Mouse (Mus musculus) stomach, postnatal 0 days (tissue): Measurements from ENCODE around the gene Tmem41b. TPM values are rescaled to one million over a fixed set of nuclear protein-coding genes. Genes with fewer than 3 reads are reported as not detected.

Experiments
- ATAC-seq: fragments of 200-750 bp; cut with Nextera tagmentation; 2 replicates; pipeline ENCODE4 v1.8.0; 2017; ENCODE audit not compliant: low FRiP score, low TSS enrichment
- DNase-seq: peaks from one replicate; pipeline ENCODE4 v3.0.0-alpha.2; 2016; ENCODE audit warnings: low spot score
- H3K27ac ChIP-seq: fragments of 300-500 bp; sonication (generic); replicated peaks from 2 replicates; pipeline ENCODE4 v1.5.1; 2014; ENCODE audit warnings: mild to moderate bottlenecking, control low read depth
- H3K27me3 ChIP-seq: fragments of 300-500 bp; sonication (generic); 2 replicates; pipeline ENCODE4 v1.6.1; 2014; ENCODE audit warnings: low read length; ENCODE audit not compliant: control insufficient read depth, insufficient read depth
- H3K36me3 ChIP-seq: fragments of 300-500 bp; sonication (generic); 2 replicates; pipeline ENCODE4 v1.6.1; 2014; ENCODE audit warnings: low read length, mixed read lengths; ENCODE audit not compliant: control insufficient read depth, insufficient read depth
- H3K4me1 ChIP-seq: fragments of 300-500 bp; sonication (generic); replicated peaks from 2 replicates; pipeline ENCODE4 v1.6.1; 2014; ENCODE audit warnings: antibody characterized with exemption; ENCODE audit not compliant: control insufficient read depth, insufficient read depth
- H3K4me2 ChIP-seq: fragments of 300-500 bp; sonication (generic); replicated peaks from 2 replicates; pipeline ENCODE4 v1.6.1; 2014; ENCODE audit warnings: low read depth, mild to moderate bottlenecking, control low read depth, moderate library complexity
- H3K4me3 ChIP-seq: fragments of 300-500 bp; sonication (generic); 2 replicates; pipeline ENCODE4 v1.5.1; 2014; ENCODE audit warnings: low read depth, low read length, control low read depth
- H3K9ac ChIP-seq: fragments of 300-500 bp; sonication (generic); 2 replicates; pipeline ENCODE4 v1.6.1; 2014; ENCODE audit warnings: mild to moderate bottlenecking, low read length, control low read depth, mixed read lengths
- H3K9me3 ChIP-seq: fragments of 300-500 bp; sonication (generic); 2 replicates; pipeline ENCODE4 v1.6.1; 2016; ENCODE audit warnings: low read length; ENCODE audit not compliant: control insufficient read depth
- CTCF ChIP-seq: IDR thresholded peaks from 2 replicates; pipeline ENCODE4 v1.5.1; 2016; ENCODE audit warnings: antibody characterized with exemption, low read depth, mild to moderate bottlenecking, moderate library complexity
- EP300 ChIP-seq: optimal IDR thresholded peaks from 2 replicates; pipeline ENCODE3; 2016; ENCODE audit warnings: antibody characterized with exemption
- WGBS: fragments of 180-500 bp; shearing (Covaris S2); extraction: QIAGEN DNeasy Blood & Tissue Kit; methylation state at CpG from one replicate; pipeline ENCODE4 v1.1.7; 2014; 5-methylcytosine and 5-hydroxymethylcytosine counted together
- polyA plus RNA-seq: library from polyadenylated mRNA; unstranded; fragments of >200 nt; fragmentation: Nextera tagmentation; extraction: Ambion mirVana; gene quantifications from 2 replicates; pipeline ENCODE4 v1.2.1, GENCODE M21; 2015

The Tmem41b gene
- polyA plus RNA-seq, 1 experiment from 2014 or later = 88.5 TPM

GRCm38 (mm10) chr7:110018117-110018630, 31.4 kb upstream of the Tmem41b start, which contains the start of gene Ipo7:
Gene Ipo7, plus strand, starts transcription at chr7:110018274.
- Histone ChIP-seq H3K4me3 (peak within 1 kb of the TSS; percentile 98), H3K27ac (peak within 1 kb of the TSS; percentile 97), H3K4me1 (no peaks in the 10 kb centered on the region), H3K27me3 (no peaks in the 10 kb centered on the region), H3K9ac (peak within 1 kb of the TSS; percentile 96), H3K4me2 (peak within 1 kb of the TSS; percentile 84), H3K9me3 (no peaks in the 10 kb centered on the region), H3K36me3 (no peaks in the 10 kb centered on the region)
- ATAC-seq (peak; percentile 97), DNase-seq (peak; percentile 94)
- WGBS = under 1% methylated on average over 48 of the region's 48 CpGs
- TF ChIP-seq EP300 (no peak), CTCF (peak; percentile 24; the same call in 1 of the 2 replicates)

GRCm38 (mm10) chr7:110014272-110014671, 27.5 kb upstream of the Tmem41b start:
- ATAC-seq (no peak), DNase-seq (no peak)
- Histone ChIP-seq H3K4me1 (no peaks in the 10 kb centered on the region), H3K27me3 (no peaks in the 10 kb centered on the region), H3K9ac (no peak overlapping the region), H3K4me3 (no peak overlapping the region), H3K27ac (no peak overlapping the region), H3K36me3 (no peaks in the 10 kb centered on the region), H3K9me3 (no peaks in the 10 kb centered on the region), H3K4me2 (no peak overlapping the region)
- WGBS = 66% methylated on average over 5 of the region's 5 CpGs
- TF ChIP-seq CTCF = no peak

- Histone ChIP-seq H3K27ac (no peak overlapping the region), H3K4me1 (no peaks in the 10 kb centered on the region), H3K27me3 (no peaks in the 10 kb centered on the region), H3K36me3 (no peaks in the 10 kb centered on the region), H3K9me3 (no peaks in the 10 kb centered on the region), H3K9ac (no peak overlapping the region), H3K4me2 (no peak overlapping the region), H3K4me3 (no peak overlapping the region)
- 69% methylated on average over 1 of the region's 1 CpGs for WGBS
- no peak for ATAC-seq
- TF ChIP-seq EP300 (no peak), CTCF (no peak)
- DNase-seq = no peak
These were observed 24.7 kb upstream of the Tmem41b start for GRCm38 (mm10) chr7:110011417-110011816.

- H3K27ac ChIP-seq = no peak overlapping the region
- no peak overlapping the region for H3K4me3 ChIP-seq
- H3K4me1 ChIP-seq = no peaks in the 10 kb centered on the region
- no peaks in the 10 kb centered on the region for H3K27me3 ChIP-seq
- H3K9me3 ChIP-seq = no peaks in the 10 kb centered on the region
- H3K4me2 ChIP-seq = no peak overlapping the region
- no peaks in the 10 kb centered on the region for H3K36me3 ChIP-seq
- DNase-seq (no peak), ATAC-seq (no peak)
- 70% methylated on average over 6 of the region's 6 CpGs for WGBS
- TF ChIP-seq CTCF = no peak
- no peak for TF ChIP-seq EP300
- no peak overlapping the region for H3K9ac ChIP-seq
These were observed 22.4 kb upstream of the Tmem41b start for GRCm38 (mm10) chr7:110009084-110009483.

GRCm38 (mm10) chr7:110008513-110008912, 21.8 kb upstream of the Tmem41b start:
- no peak overlapping the region for H3K4me2 ChIP-seq
- 70% methylated on average over 1 of the region's 1 CpGs for WGBS
- no peak overlapping the region for H3K4me3 ChIP-seq
- H3K4me1 ChIP-seq = no peaks in the 10 kb centered on the region
- H3K9me3 ChIP-seq = no peaks in the 10 kb centered on the region
- no peak overlapping the region for H3K9ac ChIP-seq
- no peak for DNase-seq
- H3K36me3 ChIP-seq = no peaks in the 10 kb centered on the region
- no peak for ATAC-seq
- H3K27ac ChIP-seq = no peak overlapping the region
- H3K27me3 ChIP-seq = no peaks in the 10 kb centered on the region
- TF ChIP-seq CTCF (no peak), EP300 (no peak)

GRCm38 (mm10) chr7:110006471-110007195, 19.9 kb upstream of the Tmem41b start:
- Histone ChIP-seq H3K4me1 (no peaks in the 10 kb centered on the region), H3K4me3 (no peak overlapping the region), H3K9me3 (no peaks in the 10 kb centered on the region), H3K27ac (no peak overlapping the region), H3K36me3 (no peaks in the 10 kb centered on the region), H3K9ac (no peak overlapping the region), H3K27me3 (no peaks in the 10 kb centered on the region), H3K4me2 (no peak overlapping the region)
- TF ChIP-seq EP300 = no peak
- no peak for TF ChIP-seq CTCF
- DNase-seq (no peak), ATAC-seq (no peak)
- 77% methylated on average over 5 of the region's 5 CpGs for WGBS
